Mouse (Mus musculus) bone marrow macrophage, adult 2 months (primary cell): Measurements from ENCODE around the gene Fosb. TPM values are rescaled to one million over a fixed set of nuclear protein-coding genes. Genes with fewer than 3 reads are reported as not detected.
A peak's percentile ranks its signal among the peaks of the same experiment; 100 is the strongest.
"Not testable (repeated sequence)": the region's sequence is repeated elsewhere in the genome, so short reads cannot be mapped to it uniquely, and the experiment has no call there.

Experiments used
- H3K27ac ChIP-seq: 2 replicates; pipeline ENCODE4 v1.5.1; 2012; ENCODE audit warnings: low read depth, low read length; ENCODE audit not compliant: insufficient read depth
- H3K4me1 ChIP-seq: 2 replicates; pipeline ENCODE4 v1.6.1; 2012; ENCODE audit warnings: low read length; ENCODE audit not compliant: control insufficient read depth, insufficient read depth
- H3K4me3 ChIP-seq: 2 replicates; pipeline ENCODE4 v1.5.1; 2012; ENCODE audit warnings: mild to moderate bottlenecking, low read length, moderate library complexity; ENCODE audit not compliant: insufficient read depth
- CTCF ChIP-seq: IDR thresholded peaks from 2 replicates; pipeline ENCODE4 v1.5.1; 2012; ENCODE audit warnings: low read depth, mild to moderate bottlenecking, low read length, moderate library complexity
- POLR2A ChIP-seq: IDR thresholded peaks from 2 replicates; pipeline ENCODE4 v1.6.1; 2012; ENCODE audit warnings: mild to moderate bottlenecking, low read depth, low read length, borderline replicate concordance
- polyA plus RNA-seq: library from polyadenylated mRNA; stranded (reverse); fragments of >200 nt; gene quantifications from 2 replicates; pipeline ENCODE4 v1.2.4, GENCODE M21; 2012; ENCODE audit not compliant: missing spikeins, insufficient read depth, insufficient read length

Gene Fosb
- polyA plus RNA-seq, 1 experiment = 0.68 TPM

- TF ChIP-seq POLR2A = no peak
- no peak for TF ChIP-seq CTCF
- no peak within 1 kb of the TSS for H3K27ac ChIP-seq
- H3K4me1 ChIP-seq = peaks cover 6% of the 10 kb centered on the region
- H3K4me3 ChIP-seq = peak within 1 kb of the TSS; percentile 59
Measured at GRCm38 (mm10) chr7:19282385-19282784, 27.5 kb downstream of the Fosb start, which contains the start of gene Rtn2. Rtn2 (plus strand) TSS chr7:19282624.

GRCm38 (mm10) chr7:19281680-19282304, 28.1 kb downstream of the Fosb start:
- peak overlapping the region; percentile 53 for H3K4me3 ChIP-seq
- H3K27ac ChIP-seq, H3K4me1 ChIP-seq: not testable (repeated sequence)
- TF ChIP-seq CTCF = peak; percentile 57

GRCm38 (mm10) chr7:19279581-19280114, 30.2 kb downstream of the Fosb start, which contains the start of gene Ppm1n:
Ppm1n (minus strand) TSS chr7:19280064.
- TF ChIP-seq POLR2A (no peak), CTCF (no peak)
- Histone ChIP-seq H3K27ac (no peak within 1 kb of the TSS), H3K4me1 (peaks cover 13% of the 10 kb centered on the region), H3K4me3 (peak within 1 kb of the TSS; percentile 55)

- no peak overlapping the region for H3K27ac ChIP-seq
- H3K4me1 ChIP-seq = peaks cover 13% of the 10 kb centered on the region
- TF ChIP-seq CTCF (no peak), POLR2A (no peak)
- peak overlapping the region; percentile 55 for H3K4me3 ChIP-seq
Measured at GRCm38 (mm10) chr7:19279052-19279451, 30.8 kb downstream of the Fosb start.

- peak overlapping the region; percentile 60 for H3K27ac ChIP-seq
- H3K4me3 ChIP-seq = no peak overlapping the region
- TF ChIP-seq POLR2A (no peak), CTCF (peak; percentile 24; the same call in 1 of the 2 replicates)
- peaks cover 11% of the 10 kb centered on the region for H3K4me1 ChIP-seq
Measured at GRCm38 (mm10) chr7:19276253-19276652, 33.6 kb downstream of the Fosb start.

- peaks cover 27% of the 10 kb centered on the region for H3K4me1 ChIP-seq
- H3K27ac ChIP-seq = peak overlapping the region; percentile 87
- no peak for TF ChIP-seq CTCF
- TF ChIP-seq POLR2A = peak; percentile 62; the same call in 1 of the 2 replicates
- H3K4me3 ChIP-seq = peak overlapping the region; percentile 94
Measured at GRCm38 (mm10) chr7:19272173-19272764, 37.6 kb downstream of the Fosb start.

- TF ChIP-seq POLR2A (no peak), CTCF (no peak)
- Histone ChIP-seq H3K4me1 (peaks cover 28% of the 10 kb centered on the region), H3K27ac (peak within 1 kb of the TSS; percentile 87), H3K4me3 (peak within 1 kb of the TSS; percentile 94)
Measured at GRCm38 (mm10) chr7:19271238-19272172, 38.3 kb downstream of the Fosb start, which contains the start of gene Vasp. Vasp (minus strand) TSS chr7:19271817.

- Histone ChIP-seq H3K4me1 (peaks cover 34% of the 10 kb centered on the region), H3K4me3 (peak overlapping the region; percentile 94), H3K27ac (peak overlapping the region; percentile 87)
- no peak for TF ChIP-seq POLR2A
- no peak for TF ChIP-seq CTCF
Measured at GRCm38 (mm10) chr7:19270509-19271237, 39.2 kb downstream of the Fosb start.

GRCm38 (mm10) chr7:19269721-19270441, 40.0 kb downstream of the Fosb start:
- Histone ChIP-seq H3K27ac (peak overlapping the region; percentile 48), H3K4me1 (peaks cover 39% of the 10 kb centered on the region), H3K4me3 (peak overlapping the region; percentile 94)
- no peak for TF ChIP-seq POLR2A
